Mouse (Mus musculus) stomach, embryonic 16.5 days (tissue): ENCODE data around the gene Nfix. TPM values are rescaled to one million over a fixed set of nuclear protein-coding genes. Genes with fewer than 3 reads are reported as not detected.
A peak's percentile ranks its signal among the peaks of the same experiment; 100 is the strongest.

Source experiments
- ATAC-seq: fragments of 200-750 bp; cut with Nextera tagmentation; 2 replicates; pipeline ENCODE4 v1.8.0; 2017; ENCODE audit warnings: moderate number of reproducible peaks, moderate TSS enrichment; ENCODE audit not compliant: insufficient read depth, low FRiP score
- H3K27ac ChIP-seq: fragments of 300-500 bp; sonication (generic); 2 replicates; pipeline ENCODE4 v1.5.1; 2014; ENCODE audit warnings: low read length
- H3K27me3 ChIP-seq: fragments of 300-500 bp; sonication (generic); 2 replicates; pipeline ENCODE4 v1.6.1; 2014; ENCODE audit warnings: low read length, control low read depth, mixed read lengths; ENCODE audit not compliant: control insufficient read depth, insufficient read depth
- H3K36me3 ChIP-seq: fragments of 300-500 bp; sonication (generic); 2 replicates; pipeline ENCODE4 v1.6.1; 2014; ENCODE audit warnings: low read length; ENCODE audit not compliant: control insufficient read depth, insufficient read depth
- H3K4me1 ChIP-seq: fragments of 300-500 bp; sonication (generic); 2 replicates; pipeline ENCODE4 v1.6.1; 2014; ENCODE audit warnings: low read length, control low read depth, mixed read lengths; ENCODE audit not compliant: control insufficient read depth, insufficient read depth
- H3K4me2 ChIP-seq: fragments of 300-500 bp; sonication (generic); 2 replicates; pipeline ENCODE4 v1.6.1; 2014; ENCODE audit warnings: low read depth, low read length, mixed read lengths
- H3K4me3 ChIP-seq: fragments of 300-500 bp; sonication (generic); replicated peaks from 2 replicates; pipeline ENCODE4 v1.5.1; 2014; ENCODE audit warnings: mild to moderate bottlenecking, low read length
- H3K9ac ChIP-seq: fragments of 300-500 bp; sonication (generic); 2 replicates; pipeline ENCODE4 v1.6.1; 2014; ENCODE audit warnings: low read length
- H3K9me3 ChIP-seq: fragments of 300-500 bp; sonication (generic); replicated peaks from 2 replicates; pipeline ENCODE4 v1.6.1; 2016; ENCODE audit warnings: low read length, control low read depth; ENCODE audit not compliant: control insufficient read depth
- WGBS: fragments of 180-500 bp; shearing (Covaris S2); extraction: QIAGEN DNeasy Blood & Tissue Kit; methylation state at CpG from one replicate; pipeline ENCODE4 v1.1.7; 2014; 5-methylcytosine and 5-hydroxymethylcytosine counted together
- polyA plus RNA-seq: library from polyadenylated mRNA; unstranded; fragments of >200 nt; fragmentation: Nextera tagmentation; extraction: Ambion mirVana; gene quantifications from 2 replicates; pipeline ENCODE4 v1.2.1, GENCODE M21; 2015

The Nfix gene
- 36.5 and 37.8 TPM in 2 replicates for polyA plus RNA-seq

DNA sequence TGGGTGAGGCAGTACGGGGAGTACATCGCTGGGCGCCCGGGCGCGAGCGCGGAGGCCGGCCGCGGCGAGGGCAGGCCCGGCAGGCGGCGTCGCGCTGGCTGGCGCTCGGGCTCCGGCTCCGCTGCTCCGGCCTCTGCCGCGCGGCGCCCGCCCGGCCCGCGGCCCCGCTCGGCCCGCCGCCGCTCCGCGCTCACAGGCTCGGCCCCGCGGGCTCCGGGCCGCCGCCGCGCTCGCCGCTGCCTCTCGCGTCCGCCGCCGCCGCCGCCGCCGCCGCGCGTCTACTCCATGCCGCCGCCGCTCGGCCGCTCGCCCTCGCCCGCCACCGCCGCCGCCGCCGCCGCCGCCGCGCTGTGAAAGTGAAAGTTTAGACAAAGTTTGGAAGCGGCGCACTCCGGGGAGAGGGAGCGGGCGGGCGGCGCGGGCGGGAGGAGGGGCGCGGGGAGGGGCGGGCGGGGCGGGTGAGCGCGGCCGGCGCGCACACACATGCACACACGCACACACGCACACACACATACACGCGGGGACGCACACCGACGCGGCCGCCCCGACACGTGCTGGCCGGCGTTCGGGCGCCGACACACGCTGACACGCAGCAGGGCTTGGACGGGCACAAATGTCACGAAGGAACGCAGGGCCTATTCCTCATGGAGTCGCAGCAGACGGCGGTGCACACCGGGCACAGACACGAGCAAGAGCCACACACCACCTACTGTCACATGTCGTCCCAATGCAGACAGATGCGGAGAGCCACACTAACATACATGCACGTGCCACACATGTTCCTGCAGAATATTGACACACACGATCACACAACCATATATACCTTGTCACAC, at the start of gene Nfix:
Gene Nfix (minus strand): TSS at position 346 of the 833 bp plus-strand sequence.
- H3K36me3 ChIP-seq: no peaks in the 10 kb centered on the region
- H3K27me3 ChIP-seq: no peaks in the 10 kb centered on the region
- peak within 1 kb of the TSS; percentile 100 for H3K9ac ChIP-seq
- peak within 1 kb of the TSS; percentile 89 for H3K4me2 ChIP-seq
- H3K4me3 ChIP-seq: peak within 1 kb of the TSS; percentile 82
- no peaks in the 10 kb centered on the region for H3K9me3 ChIP-seq
- ATAC-seq: peak; percentile 63
- peaks cover 22% of the 10 kb centered on the region for H3K4me1 ChIP-seq
- 2% methylated on average over 65 of the region's 125 CpGs for WGBS
- peak within 1 kb of the TSS; percentile 91 for H3K27ac ChIP-seq

GRCm38 (mm10) chr8:84847684-84848435, 47.7 kb upstream of the Nfix start:
- no peaks in the 10 kb centered on the region for H3K27me3 ChIP-seq
- peaks cover 22% of the 10 kb centered on the region for H3K4me1 ChIP-seq
- peak overlapping the region; percentile 80 for H3K4me2 ChIP-seq
- peak overlapping the region; percentile 79 for H3K9ac ChIP-seq
- 39% methylated on average over 6 of the region's 6 CpGs for WGBS
- H3K36me3 ChIP-seq: peaks cover 25% of the 10 kb centered on the region; the same call in 1 of the 2 replicates
- peak overlapping the region; percentile 94 for H3K4me3 ChIP-seq
- peak overlapping the region; percentile 88 for H3K27ac ChIP-seq
- H3K9me3 ChIP-seq: no peaks in the 10 kb centered on the region
- ATAC-seq: no peak

DNA sequence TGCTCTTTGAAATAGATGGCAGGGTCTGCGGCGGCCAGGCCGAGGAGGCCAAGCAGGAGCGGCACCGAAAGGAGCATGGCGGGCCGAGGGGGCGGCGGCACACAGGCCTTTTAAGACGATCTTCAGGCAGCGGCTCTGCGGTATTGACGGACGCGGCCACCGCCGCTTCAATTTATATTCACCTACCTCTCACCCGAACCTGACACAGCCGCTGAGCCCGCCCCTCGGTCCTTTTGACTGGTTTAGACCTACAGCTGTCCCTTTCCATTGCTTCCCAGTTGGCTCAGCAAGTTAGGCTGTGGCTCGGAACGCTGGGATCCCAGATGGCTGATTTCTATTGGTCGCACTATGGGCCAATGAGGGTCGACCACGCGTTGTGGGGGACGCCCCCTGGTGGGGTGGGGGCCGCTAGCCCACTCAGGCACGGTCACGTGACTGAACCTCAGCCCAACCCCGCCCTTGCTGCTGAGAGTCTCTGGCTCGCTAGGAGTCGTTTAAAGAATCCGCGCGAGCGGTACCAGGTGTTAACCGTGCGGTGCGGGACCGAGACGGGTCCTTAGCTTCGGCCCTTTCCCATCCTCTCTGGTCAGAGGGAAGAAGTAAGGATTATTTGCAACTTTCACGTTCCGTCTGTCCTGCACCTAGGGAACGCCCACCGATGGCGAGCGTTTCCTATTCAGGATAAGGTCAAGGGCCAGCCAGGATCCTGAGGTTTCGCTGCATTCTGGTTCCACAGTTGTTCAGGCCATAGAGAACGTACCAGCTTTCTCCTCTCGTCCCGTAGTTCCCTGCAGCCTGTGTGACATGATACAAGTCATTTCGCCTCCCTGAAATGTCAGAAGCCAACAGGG, 46.8 kb upstream of the Nfix start, which contains the start of gene Calr:
Gene Calr (minus strand): TSS at position 213 of the 851 bp plus-strand sequence.
- H3K9me3 ChIP-seq: no peaks in the 10 kb centered on the region
- peak within 1 kb of the TSS; percentile 94 for H3K4me3 ChIP-seq
- ATAC-seq: peak; percentile 100
- H3K4me1 ChIP-seq: peaks cover 22% of the 10 kb centered on the region
- H3K4me2 ChIP-seq: peak within 1 kb of the TSS; percentile 80
- H3K36me3 ChIP-seq: peaks cover 32% of the 10 kb centered on the region; the same call in 1 of the 2 replicates
- peak within 1 kb of the TSS; percentile 91 for H3K27ac ChIP-seq
- H3K9ac ChIP-seq: peak within 1 kb of the TSS; percentile 90
- no peaks in the 10 kb centered on the region for H3K27me3 ChIP-seq
- under 1% methylated on average over 55 of the region's 55 CpGs for WGBS

DNA sequence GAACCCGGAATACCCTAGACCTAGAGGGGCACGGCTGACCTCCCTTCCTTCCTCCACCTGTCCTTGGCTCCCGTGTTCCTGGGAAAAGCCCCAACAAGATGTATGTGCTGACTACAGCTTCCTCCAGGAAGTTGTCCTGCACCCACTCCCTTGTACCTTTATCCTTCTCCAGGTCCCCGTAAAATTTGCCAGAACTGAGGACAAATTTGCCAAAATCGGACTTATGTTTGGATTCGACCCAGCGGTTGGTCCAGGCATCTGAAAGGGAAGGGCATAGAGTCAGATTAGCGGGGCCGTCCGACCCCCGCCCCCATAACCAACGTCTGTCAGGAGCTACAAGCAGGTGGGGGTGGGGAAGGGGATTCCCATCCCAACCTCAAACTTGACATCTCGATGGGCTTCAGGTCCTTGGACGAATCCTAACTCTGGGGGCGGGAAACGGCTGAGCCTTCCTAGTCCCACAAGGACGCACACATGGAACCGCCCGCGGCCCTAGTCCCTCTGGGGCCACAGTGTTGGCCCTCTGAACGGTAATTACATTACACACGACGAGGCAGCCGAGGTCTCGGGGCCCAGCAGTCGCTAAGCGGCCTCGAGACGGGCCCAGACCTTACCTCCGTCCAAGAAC, 46.1 kb upstream of the Nfix start:
- WGBS: under 1% methylated on average over 30 of the region's 30 CpGs
- peaks cover 39% of the 10 kb centered on the region for H3K36me3 ChIP-seq
- H3K9ac ChIP-seq: peak overlapping the region; percentile 90
- H3K4me2 ChIP-seq: peak overlapping the region; percentile 70
- H3K4me3 ChIP-seq: peak overlapping the region; percentile 94
- H3K27ac ChIP-seq: peak overlapping the region; percentile 91
- ATAC-seq: peak; percentile 3; the same call in 1 of the 2 replicates
- peaks cover 22% of the 10 kb centered on the region for H3K4me1 ChIP-seq
- H3K9me3 ChIP-seq: no peaks in the 10 kb centered on the region
- no peaks in the 10 kb centered on the region for H3K27me3 ChIP-seq

- H3K4me1 ChIP-seq: peaks cover 22% of the 10 kb centered on the region
- H3K36me3 ChIP-seq: peaks cover 39% of the 10 kb centered on the region
- 11% methylated on average over 12 of the region's 12 CpGs for WGBS
- H3K27me3 ChIP-seq: no peaks in the 10 kb centered on the region
- H3K9me3 ChIP-seq: no peaks in the 10 kb centered on the region
- H3K27ac ChIP-seq: peak overlapping the region; percentile 91
- H3K9ac ChIP-seq: peak overlapping the region; percentile 90
- no peak for ATAC-seq
- H3K4me2 ChIP-seq: peak overlapping the region; percentile 70
- peak overlapping the region; percentile 94 for H3K4me3 ChIP-seq
Observed at GRCm38 (mm10) chr8:84845355-84846093, 45.4 kb upstream of the Nfix start.

GRCm38 (mm10) chr8:84844397-84845070, 44.4 kb upstream of the Nfix start:
- H3K27ac ChIP-seq: no peak overlapping the region
- peaks cover 24% of the 10 kb centered on the region for H3K4me1 ChIP-seq
- H3K4me3 ChIP-seq: peak overlapping the region; percentile 94
- H3K4me2 ChIP-seq: peak overlapping the region; percentile 70
- ATAC-seq: no peak
- no peaks in the 10 kb centered on the region for H3K27me3 ChIP-seq
- peak overlapping the region; percentile 55 for H3K9ac ChIP-seq
- peaks cover 39% of the 10 kb centered on the region for H3K36me3 ChIP-seq
- WGBS: 74% methylated on average over 9 of the region's 9 CpGs
- no peaks in the 10 kb centered on the region for H3K9me3 ChIP-seq

- ATAC-seq: no peak
- no peaks in the 10 kb centered on the region for H3K27me3 ChIP-seq
- no peak overlapping the region for H3K9ac ChIP-seq
- no peaks in the 10 kb centered on the region for H3K9me3 ChIP-seq
- peaks cover 53% of the 10 kb centered on the region for H3K36me3 ChIP-seq
- H3K4me3 ChIP-seq: no peak overlapping the region
- 66% methylated on average over 1 of the region's 1 CpGs for WGBS
- peaks cover 19% of the 10 kb centered on the region for H3K4me1 ChIP-seq
- H3K4me2 ChIP-seq: no peak overlapping the region
- H3K27ac ChIP-seq: no peak overlapping the region
Observed at GRCm38 (mm10) chr8:84841514-84841913, 41.4 kb upstream of the Nfix start.
